Mouse (Mus musculus) liver, postnatal 0 days (tissue): ENCODE measurements around the gene Olig3. TPM values are rescaled to one million over a fixed set of nuclear protein-coding genes. Genes with fewer than 3 reads are reported as not detected.

Source experiments
- ATAC-seq: fragments of 200-750 bp; cut with Nextera tagmentation; 2 replicates; pipeline ENCODE4 v1.8.0; 2017; ENCODE audit warnings: mild to moderate bottlenecking, moderate library complexity
- DNase-seq: peaks from one replicate; pipeline ENCODE4 v3.0.0-alpha.2; 2016
- H3K27ac ChIP-seq: fragments of 300-500 bp; sonication (generic); 2 replicates; pipeline ENCODE4 v1.5.1; 2014; ENCODE audit warnings: antibody characterized with exemption, moderate library complexity, mild to moderate bottlenecking, low read depth
- H3K27me3 ChIP-seq: fragments of 300-500 bp; sonication (generic); 2 replicates; pipeline ENCODE4 v1.6.1; 2014; ENCODE audit warnings: low read length, control low read depth, mixed read lengths; ENCODE audit not compliant: insufficient read depth
- H3K36me3 ChIP-seq: fragments of 300-500 bp; sonication (generic); replicated peaks from 2 replicates; pipeline ENCODE4 v1.6.1; 2014; ENCODE audit warnings: mild to moderate bottlenecking, control low read depth, low read length, moderate library complexity, mixed read lengths; ENCODE audit not compliant: insufficient read depth
- H3K4me1 ChIP-seq: fragments of 300-500 bp; sonication (generic); 2 replicates; pipeline ENCODE4 v1.6.1; 2014; ENCODE audit warnings: antibody characterized with exemption, mild to moderate bottlenecking, control low read depth; ENCODE audit not compliant: insufficient read depth
- H3K4me2 ChIP-seq: fragments of 300-500 bp; sonication (generic); 2 replicates; pipeline ENCODE4 v1.6.1; 2014; ENCODE audit warnings: low read depth, mild to moderate bottlenecking, low read length, moderate library complexity, mixed read lengths
- H3K4me3 ChIP-seq: fragments of 300-500 bp; sonication (generic); 2 replicates; pipeline ENCODE4 v1.5.1; 2014; ENCODE audit warnings: low read depth, low read length
- H3K9ac ChIP-seq: fragments of 300-500 bp; sonication (generic); replicated peaks from 2 replicates; pipeline ENCODE4 v1.6.1; 2014; ENCODE audit warnings: mild to moderate bottlenecking, moderate library complexity
- H3K9me3 ChIP-seq: fragments of 300-500 bp; sonication (generic); 2 replicates; pipeline ENCODE4 v1.6.1; 2016; ENCODE audit warnings: mild to moderate bottlenecking, control low read depth, low read length, mixed read lengths
- CTCF ChIP-seq: sonication (generic); IDR thresholded peaks from 2 replicates; pipeline ENCODE4 v1.5.1; 2016; ENCODE audit warnings: antibody characterized with exemption, low read depth
- EP300 ChIP-seq: IDR thresholded peaks from 2 replicates; pipeline ENCODE4 v1.6.1; 2016; ENCODE audit warnings: antibody characterized with exemption, low read depth, mild to moderate bottlenecking
- WGBS: fragments of 180-500 bp; shearing (Covaris S2); extraction: QIAGEN DNeasy Blood & Tissue Kit; methylation state at CpG from one replicate; pipeline ENCODE4 v1.1.7; 2014; ENCODE audit not compliant: insufficient replicate concordance; 5-methylcytosine and 5-hydroxymethylcytosine counted together
- polyA plus RNA-seq: library from polyadenylated mRNA; unstranded; fragments of >200 nt; fragmentation: Nextera tagmentation; extraction: Ambion mirVana; gene quantifications from 2 replicates; pipeline ENCODE4 v1.2.1, GENCODE M21; 2015

The Olig3 gene
- polyA plus RNA-seq, 1 experiment from 2014 or later, result not detected

GRCm38 (mm10) chr10:19333425-19333824 lies 22.9 kb upstream of the Olig3 start:
- ATAC-seq (no peak), DNase-seq (no peak)
- Histone ChIP-seq H3K9ac (no peak overlapping the region), H3K9me3 (no peaks in the 10 kb centered on the region), H3K36me3 (no peaks in the 10 kb centered on the region), H3K27me3 (no peaks in the 10 kb centered on the region), H3K4me2 (no peak overlapping the region), H3K4me1 (no peaks in the 10 kb centered on the region), H3K27ac (no peak overlapping the region), H3K4me3 (no peak overlapping the region)
- WGBS, result 29% methylated on average over 1 of the region's 1 CpGs
- no peak for TF ChIP-seq CTCF
- no peak for TF ChIP-seq EP300

GRCm38 (mm10) chr10:19338695-19339630 lies 17.4 kb upstream of the Olig3 start:
- no peak for ATAC-seq
- Histone ChIP-seq H3K36me3 (no peaks in the 10 kb centered on the region), H3K9me3 (no peaks in the 10 kb centered on the region), H3K4me3 (no peak overlapping the region), H3K4me2 (no peak overlapping the region), H3K4me1 (no peaks in the 10 kb centered on the region), H3K27ac (no peak overlapping the region), H3K9ac (no peak overlapping the region), H3K27me3 (0 out of 2 replicates have a peak, but pooled peaks cover 7% of the 10 kb centered on the region)
- no peak for TF ChIP-seq EP300
- TF ChIP-seq CTCF, result no peak
- no peak for DNase-seq
- 15% methylated on average over 18 of the region's 18 CpGs for WGBS

GRCm38 (mm10) chr10:19344039-19344438 lies 12.3 kb upstream of the Olig3 start:
- H3K36me3 ChIP-seq, result no peaks in the 10 kb centered on the region
- 75% methylated on average over 6 of the region's 6 CpGs for WGBS
- H3K9me3 ChIP-seq, result no peaks in the 10 kb centered on the region
- H3K4me1 ChIP-seq, result no peaks in the 10 kb centered on the region
- 0 out of 2 replicates have a peak, but pooled peaks cover 11% of the 10 kb centered on the region for H3K27me3 ChIP-seq
- ATAC-seq (no peak), DNase-seq (no peak)
- H3K27ac ChIP-seq, result no peak overlapping the region
- H3K9ac ChIP-seq, result no peak overlapping the region
- H3K4me2 ChIP-seq, result no peak overlapping the region
- TF ChIP-seq EP300, result no peak
- no peak for TF ChIP-seq CTCF
- H3K4me3 ChIP-seq, result no peak overlapping the region

- Histone ChIP-seq H3K9me3 (no peaks in the 10 kb centered on the region), H3K4me1 (no peaks in the 10 kb centered on the region), H3K27me3 (peaks cover 37% of the 10 kb centered on the region), H3K27ac (no peak overlapping the region), H3K36me3 (no peaks in the 10 kb centered on the region), H3K9ac (no peak overlapping the region), H3K4me2 (no peak overlapping the region), H3K4me3 (no peak overlapping the region)
- ATAC-seq, result no peak
- no peak for DNase-seq
- TF ChIP-seq CTCF (no peak), EP300 (no peak)
- 54% methylated on average over 3 of the region's 3 CpGs for WGBS
Observed at GRCm38 (mm10) chr10:19349326-19349725, 7.0 kb upstream of the Olig3 start.

- ATAC-seq, result no peak
- Histone ChIP-seq H3K9ac (no peak overlapping the region), H3K4me3 (no peak overlapping the region), H3K9me3 (no peaks in the 10 kb centered on the region), H3K4me2 (no peak overlapping the region), H3K27ac (no peak overlapping the region), H3K27me3 (peaks cover 66% of the 10 kb centered on the region), H3K4me1 (no peaks in the 10 kb centered on the region), H3K36me3 (no peaks in the 10 kb centered on the region)
- DNase-seq, result no peak
- WGBS, result 4% methylated on average over 24 of the region's 24 CpGs
- TF ChIP-seq EP300, result no peak
- no peak for TF ChIP-seq CTCF
Observed at GRCm38 (mm10) chr10:19352006-19352877, 4.1 kb upstream of the Olig3 start.

- DNase-seq (no peak), ATAC-seq (no peak)
- no peak overlapping the region for H3K4me2 ChIP-seq
- H3K27ac ChIP-seq, result no peak overlapping the region
- H3K4me1 ChIP-seq, result no peaks in the 10 kb centered on the region
- no peaks in the 10 kb centered on the region for H3K36me3 ChIP-seq
- H3K4me3 ChIP-seq, result no peak overlapping the region
- TF ChIP-seq EP300 (no peak), CTCF (0 out of 2 replicates have a peak, but pooled peaks have one; percentile 4)
- peaks cover 71% of the 10 kb centered on the region for H3K27me3 ChIP-seq
- no peak overlapping the region for H3K9ac ChIP-seq
- H3K9me3 ChIP-seq, result no peaks in the 10 kb centered on the region
- 2% methylated on average over 16 of the region's 16 CpGs for WGBS
Observed at GRCm38 (mm10) chr10:19352878-19353301, 3.4 kb upstream of the Olig3 start.
